Mouse (Mus musculus): ENCODE data around the gene Pamr1. TPM values are rescaled to one million over a fixed set of nuclear protein-coding genes. Genes with fewer than 3 reads are reported as not detected.

The Pamr1 gene
- not detected for polyA plus RNA-seq (2017; shearing (Covaris generic))

DNA sequence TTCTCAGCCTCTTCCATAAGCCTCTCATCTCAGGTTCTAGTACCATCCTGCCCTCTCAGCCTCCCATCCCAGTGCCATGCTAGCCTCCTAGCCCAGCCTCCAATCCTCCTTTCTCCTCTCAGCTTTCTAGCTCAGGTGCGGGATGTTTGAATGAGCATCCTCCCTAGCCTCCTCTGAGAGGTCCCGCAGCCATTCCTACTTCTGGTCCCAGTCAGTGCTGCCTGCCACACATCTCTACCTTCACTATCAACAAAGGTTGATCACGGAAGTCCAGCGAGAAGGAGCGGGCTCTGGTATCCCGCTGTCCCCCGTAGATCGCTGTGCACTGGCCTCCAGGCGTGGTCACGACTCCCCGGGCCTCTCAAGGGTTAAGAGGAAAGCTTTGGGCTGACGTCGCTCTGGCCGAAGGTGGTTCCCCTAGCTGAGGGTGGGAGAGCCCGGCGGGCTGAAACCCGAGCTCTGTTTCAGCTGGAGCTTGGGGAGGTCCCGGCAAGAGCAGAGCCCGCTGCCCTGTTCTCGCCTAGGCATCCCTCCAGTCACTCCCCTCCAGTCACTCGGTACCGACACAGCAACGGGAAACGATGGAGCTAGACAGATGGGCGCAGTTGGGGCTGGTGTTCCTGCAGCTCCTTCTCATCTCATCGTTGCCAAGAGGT lies at the start of gene Pamr1:
Gene Pamr1 (plus strand): TSS at position 402 of the 656 bp plus-strand sequence.
- ATAC-seq = no peak

DNA sequence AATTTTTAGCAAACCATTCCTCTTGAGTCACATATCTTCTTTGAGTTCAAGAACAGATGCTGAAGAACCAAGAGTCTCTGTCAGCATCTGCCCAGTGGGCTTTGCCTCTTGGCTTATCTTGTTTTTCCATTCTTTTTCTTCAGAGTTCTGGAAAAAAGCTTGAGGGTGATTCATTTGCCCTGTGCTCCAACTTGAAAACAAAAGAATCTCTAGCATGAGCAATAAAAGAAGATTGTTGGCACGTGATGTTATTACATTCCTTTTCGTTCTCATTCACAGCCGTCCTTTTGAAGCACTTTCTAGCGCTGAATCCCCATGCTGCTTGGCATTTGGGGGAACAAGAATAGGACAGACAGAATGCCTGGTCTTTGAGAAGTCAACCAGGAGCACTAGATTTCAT lies 42.2 kb upstream of the Pamr1 start:
- ATAC-seq = no peak

- ATAC-seq = no peak
These were observed 41.7 kb upstream of the Pamr1 start for GRCm38 (mm10) chr2:102508154-102508553.

DNA sequence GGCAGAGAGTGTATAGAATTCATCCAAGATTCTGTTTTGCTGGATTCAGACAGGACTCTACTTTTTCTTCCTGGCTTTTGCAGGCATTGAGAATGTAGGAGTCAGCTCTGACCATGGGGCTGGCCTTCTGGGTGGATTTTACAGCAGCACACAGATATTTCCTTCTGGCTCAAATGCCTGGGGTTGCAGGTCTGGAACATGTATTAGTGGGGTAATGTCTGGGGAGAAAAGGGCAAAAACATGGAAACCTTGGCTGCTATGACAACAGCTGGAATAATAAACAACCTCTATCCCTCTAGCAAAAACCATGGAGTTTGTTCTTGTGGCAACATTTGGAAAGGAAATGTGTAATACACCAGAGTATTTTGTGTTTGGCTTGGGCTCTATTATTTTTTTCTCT lies 29.9 kb upstream of the Pamr1 start:
- ATAC-seq = no peak

GRCm38 (mm10) chr2:102527563-102527962 lies 22.2 kb upstream of the Pamr1 start:
- ATAC-seq = no peak

DNA sequence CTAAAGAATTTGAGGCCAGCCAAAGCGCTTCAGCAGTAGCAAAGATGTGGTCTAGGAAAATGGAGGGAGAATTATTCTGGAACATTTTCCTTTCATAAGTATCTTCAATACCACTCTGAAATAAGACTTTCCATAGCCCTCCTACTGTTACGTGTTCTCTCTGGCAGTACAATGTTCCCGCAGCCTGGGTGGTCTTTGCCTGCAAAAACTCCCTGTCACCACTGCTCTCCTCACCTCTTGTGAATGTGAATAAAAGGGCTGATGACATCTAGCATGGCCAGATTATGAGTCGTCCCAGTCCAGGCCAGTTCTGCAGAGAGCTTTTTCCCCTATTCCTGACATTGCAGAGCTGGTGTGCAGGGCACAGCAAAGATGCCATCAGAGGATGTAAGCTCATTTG lies 16.4 kb upstream of the Pamr1 start:
- no peak for ATAC-seq

- no peak for ATAC-seq
These were observed 13.0 kb upstream of the Pamr1 start for GRCm38 (mm10) chr2:102536766-102537165.

DNA sequence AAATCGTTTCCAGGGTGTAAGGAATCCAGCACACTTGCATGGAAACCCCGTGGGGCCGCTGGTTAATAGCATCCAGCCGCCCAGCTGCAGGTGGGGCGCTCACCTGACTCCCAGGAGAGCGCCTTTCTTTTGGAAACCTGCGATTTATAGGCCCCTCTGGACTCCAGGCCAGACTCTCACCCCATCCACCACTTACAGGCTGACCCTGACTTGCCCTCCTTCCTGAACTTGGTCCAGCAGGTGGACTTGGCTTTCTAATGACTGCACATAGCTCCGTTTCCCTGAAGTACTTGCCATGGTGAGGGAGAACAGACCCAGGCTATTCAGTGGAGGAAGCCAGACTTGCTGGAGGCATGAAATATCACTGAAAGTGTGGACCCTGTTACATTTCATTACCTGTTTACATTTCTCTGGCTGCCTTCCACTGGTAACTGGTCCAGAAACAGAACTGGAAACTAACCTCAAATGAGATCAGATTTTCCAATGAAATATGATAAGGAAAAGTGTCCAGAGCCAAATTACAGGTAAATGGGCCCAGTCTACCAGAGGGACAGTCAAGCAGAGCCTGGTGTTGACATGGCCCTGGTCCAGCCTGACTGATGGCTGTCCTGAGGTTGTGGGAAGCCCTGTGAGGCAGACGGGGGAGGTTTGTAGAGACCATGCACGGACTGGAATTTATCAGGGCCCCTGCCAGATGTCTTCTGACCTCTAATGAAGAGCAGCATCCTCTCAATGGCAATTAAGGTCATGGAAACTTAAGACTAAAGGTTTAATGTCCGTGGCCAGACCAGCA lies 9.2 kb upstream of the Pamr1 start:
- ATAC-seq = no peak

DNA sequence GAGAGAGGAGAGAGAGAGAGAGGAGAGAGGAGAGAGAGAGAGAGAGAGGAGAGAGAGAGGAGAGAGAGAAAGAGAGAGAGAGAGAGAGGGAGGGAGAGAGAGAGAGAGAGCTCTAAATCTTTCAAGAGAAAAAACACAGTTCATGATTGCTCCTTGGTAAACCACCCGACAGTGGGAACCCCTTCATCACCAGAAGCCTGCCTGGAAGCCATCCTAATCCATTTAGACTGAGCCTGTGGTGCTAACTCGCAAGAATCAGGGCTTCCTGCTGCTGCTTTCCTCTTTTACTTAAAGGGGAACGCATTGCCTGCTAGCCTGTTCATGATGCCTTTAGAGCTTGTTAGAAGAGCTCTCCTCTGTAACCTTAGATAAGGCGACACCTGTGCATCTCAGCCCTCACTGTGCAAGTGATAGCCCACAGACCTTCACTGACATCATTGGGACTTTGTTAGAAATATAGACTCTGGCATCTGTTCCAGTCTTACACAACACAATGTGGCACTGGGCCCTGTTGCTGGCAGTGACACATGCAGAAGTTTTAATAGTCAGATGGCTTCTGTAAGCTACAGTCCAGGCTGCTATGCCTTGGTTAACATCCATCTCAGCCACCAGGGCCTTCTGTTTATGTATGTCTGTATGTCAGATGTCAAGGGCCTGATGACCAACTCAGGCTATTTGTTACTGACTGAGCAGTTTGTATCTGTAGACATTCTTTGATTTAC lies 8.2 kb upstream of the Pamr1 start:
- no peak for ATAC-seq

GRCm38 (mm10) chr2:102543961-102544719 lies 5.7 kb upstream of the Pamr1 start:
- no peak for ATAC-seq

GRCm38 (mm10) chr2:102550910-102551582 lies 1.2 kb downstream of the Pamr1 start:
- no peak for ATAC-seq

DNA sequence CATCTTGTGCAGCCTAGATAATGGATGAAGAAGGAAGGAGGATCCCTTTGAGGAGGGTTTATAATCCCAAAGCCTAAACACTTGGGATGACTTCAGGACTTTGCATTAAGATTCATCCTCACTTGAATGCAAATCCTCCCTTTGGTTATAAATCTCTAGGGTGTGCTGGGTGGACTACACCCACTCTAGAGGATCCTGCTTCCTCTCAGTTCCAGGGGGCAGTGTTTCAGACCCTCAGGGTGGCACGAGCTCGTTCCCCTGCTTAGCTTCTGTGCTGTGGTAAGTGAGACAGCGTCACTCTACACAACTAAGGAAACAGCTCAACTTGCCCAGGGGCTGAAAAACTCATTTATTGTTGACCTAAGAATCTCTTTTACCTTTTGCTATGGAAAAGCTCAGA lies 1.8 kb downstream of the Pamr1 start:
- no peak for ATAC-seq

GRCm38 (mm10) chr2:102552095-102552537 lies 2.3 kb downstream of the Pamr1 start:
- ATAC-seq = no peak

GRCm38 (mm10) chr2:102557085-102557484 lies 7.3 kb downstream of the Pamr1 start:
- no peak for ATAC-seq

GRCm38 (mm10) chr2:102558965-102559364 lies 9.2 kb downstream of the Pamr1 start:
- ATAC-seq = no peak

DNA sequence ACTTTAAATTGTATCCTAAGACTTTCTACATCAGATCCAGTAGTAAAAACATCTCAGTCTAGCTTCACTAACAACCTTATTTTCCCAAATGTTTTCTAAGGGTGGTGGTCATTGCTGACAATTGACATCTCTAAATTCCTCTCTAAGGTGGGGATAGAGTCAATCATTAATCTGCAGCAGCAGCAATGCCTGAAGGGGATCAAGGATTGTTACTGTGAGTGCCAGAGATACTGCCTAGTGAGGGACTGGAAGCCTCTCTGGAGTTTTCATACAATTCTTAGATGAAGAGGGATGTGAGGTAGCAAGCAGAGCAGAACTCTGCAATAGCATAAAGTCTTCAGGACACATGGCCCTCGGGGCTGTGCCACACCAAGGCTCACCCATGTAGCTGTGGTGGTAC lies 14.0 kb downstream of the Pamr1 start:
- no peak for ATAC-seq

DNA sequence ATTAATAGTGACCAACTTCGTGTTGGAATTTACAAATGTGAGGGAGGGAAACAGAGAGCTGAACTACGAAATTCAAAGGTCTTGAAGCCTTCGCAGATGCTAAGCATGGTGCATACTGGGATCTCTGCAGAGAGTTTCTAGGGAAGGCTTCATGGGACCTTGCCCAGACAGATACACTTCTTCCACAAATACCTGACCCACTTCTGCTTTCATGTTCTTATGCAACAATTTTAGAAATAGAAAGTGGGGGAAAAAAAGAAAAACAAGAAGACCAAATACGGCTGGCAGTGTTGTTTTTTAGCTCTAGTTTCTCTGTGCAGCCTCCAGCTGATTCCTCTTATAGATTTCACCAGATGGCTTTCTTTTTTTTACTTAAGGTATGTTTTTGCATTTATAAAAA lies 29.4 kb downstream of the Pamr1 start:
- ATAC-seq = no peak

DNA sequence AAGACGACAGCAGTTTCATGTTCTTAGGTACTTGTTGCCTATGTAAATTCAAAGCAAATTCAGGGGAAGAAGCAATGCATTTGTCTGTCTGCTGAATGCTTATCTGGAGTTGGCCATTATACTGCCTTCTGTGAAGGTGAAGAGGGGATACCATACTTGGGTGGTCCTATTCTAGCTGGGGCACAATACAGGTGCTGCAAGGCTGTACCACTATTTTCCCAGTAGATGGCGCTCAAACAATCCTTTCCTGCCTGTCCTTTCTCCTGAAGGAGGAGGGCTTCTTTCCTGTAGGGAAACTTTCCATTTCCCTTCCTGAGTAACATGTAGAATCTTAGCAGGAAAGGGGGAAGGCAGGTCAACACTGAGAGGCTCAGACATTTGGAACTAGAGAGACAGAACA lies 40.2 kb downstream of the Pamr1 start:
- ATAC-seq = no peak

DNA sequence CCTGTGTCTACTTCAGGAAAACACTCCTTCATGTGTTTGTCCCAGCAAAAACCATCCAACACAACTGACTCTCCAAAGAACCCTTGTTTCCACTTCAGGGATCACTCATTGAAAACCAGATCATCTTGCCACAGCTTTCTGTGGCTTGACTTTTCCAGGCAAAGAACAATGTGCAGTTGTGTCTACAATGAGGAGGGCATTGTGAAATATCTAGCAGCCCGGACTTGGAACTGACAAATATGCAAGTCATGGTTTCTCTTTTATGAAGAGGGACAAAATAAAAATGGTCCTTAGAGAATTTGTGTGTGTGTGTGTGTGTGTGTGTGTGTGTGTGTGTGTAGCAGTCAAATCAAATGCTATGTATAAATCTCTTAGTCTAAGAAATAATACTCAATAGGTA lies 44.7 kb downstream of the Pamr1 start:
- no peak for ATAC-seq

- no peak for ATAC-seq
These were observed 45.8 kb downstream of the Pamr1 start for GRCm38 (mm10) chr2:102595395-102596130.

GRCm38 (mm10) chr2:102598911-102599721 lies 49.3 kb downstream of the Pamr1 start:
- no peak for ATAC-seq
